Mouse (Mus musculus) thymus, adult 2 months (tissue): Measurements from ENCODE around the gene Tsr3.
"Not testable (repeated sequence)": the region's sequence is repeated elsewhere in the genome, so short reads cannot be mapped to it uniquely, and the experiment has no call there.

ENCODE experiments used
- CTCF ChIP-seq: fragments of 200-500 bp; IDR thresholded peaks from 2 replicates; pipeline ENCODE4 v1.5.1; 2012; ENCODE audit warnings: mild to moderate bottlenecking, control low read depth, low read length, moderate library complexity, borderline replicate concordance; ENCODE audit not compliant: control insufficient read depth, poor library complexity, insufficient read depth; ENCODE audit errors: extremely low read depth
- POLR2A ChIP-seq: fragments of 200-500 bp; IDR thresholded peaks from 2 replicates; pipeline ENCODE4 v1.6.1; 2012; ENCODE audit warnings: mild to moderate bottlenecking, low read length, control low read depth, moderate library complexity; ENCODE audit not compliant: control insufficient read depth, poor library complexity, insufficient read depth; ENCODE audit errors: extremely low read depth

- TF ChIP-seq POLR2A, CTCF: not testable (repeated sequence)
These were observed 8.3 kb upstream of the Tsr3 start for GRCm38 (mm10) chr17:25231621-25232020.
